Mouse (Mus musculus) liver, adult 2 months (tissue): ENCODE measurements around the gene Cyp2d26. TPM values are rescaled to one million over a fixed set of nuclear protein-coding genes. Genes with fewer than 3 reads are reported as not detected.
A peak's percentile ranks its signal among the peaks of the same experiment; 100 is the strongest.

Experiments used
- DNase-seq: peaks from one replicate; pipeline ENCODE4 v3.0.0-alpha.2; 2011; ENCODE audit warnings: low read depth, low spot score; ENCODE audit errors: extremely low read depth
- H3K27ac ChIP-seq: fragments of 200-500 bp; replicated peaks from 2 replicates; pipeline ENCODE4 v1.5.1; 2012; ENCODE audit warnings: low read depth, mild to moderate bottlenecking, control low read depth, inconsistent platforms, low read length; ENCODE audit not compliant: insufficient read depth
- H3K27me3 ChIP-seq: fragments of 200-500 bp; 2 replicates; pipeline ENCODE4 v1.6.1; 2012; ENCODE audit warnings: mild to moderate bottlenecking, moderate library complexity, low read length, inconsistent platforms; ENCODE audit not compliant: control insufficient read depth, insufficient read depth
- H3K36me3 ChIP-seq: fragments of 200-500 bp; 2 replicates; pipeline ENCODE4 v1.6.1; 2012; ENCODE audit warnings: low read length, inconsistent platforms; ENCODE audit not compliant: control insufficient read depth, insufficient read depth
- H3K4me1 ChIP-seq: fragments of 200-500 bp; 2 replicates; pipeline ENCODE4 v1.6.1; 2011; ENCODE audit warnings: low read length; ENCODE audit not compliant: control insufficient read depth, insufficient read depth
- H3K4me3 ChIP-seq: fragments of 200-500 bp; 2 replicates; pipeline ENCODE4 v1.5.1; 2011; ENCODE audit warnings: low read depth, mild to moderate bottlenecking, control low read depth, low read length, moderate library complexity; ENCODE audit not compliant: insufficient read depth
- H3K79me2 ChIP-seq: fragments of 200-500 bp; 2 replicates; pipeline ENCODE4 v1.6.1; 2012; ENCODE audit warnings: inconsistent platforms, mild to moderate bottlenecking, low read length, moderate library complexity; ENCODE audit not compliant: control insufficient read depth, insufficient read depth
- H3K9ac ChIP-seq: fragments of 200-500 bp; 2 replicates; pipeline ENCODE4 v1.6.1; 2012; ENCODE audit warnings: low read depth, mild to moderate bottlenecking, control low read depth, inconsistent platforms, low read length
- CTCF ChIP-seq: fragments of 200-500 bp; IDR thresholded peaks from 2 replicates; pipeline ENCODE4 v1.5.1; 2011; ENCODE audit warnings: low read depth, low read length, control low read depth
- POLR2A ChIP-seq: fragments of 200-500 bp; IDR thresholded peaks from 2 replicates; pipeline ENCODE4 v1.6.1; 2011; ENCODE audit warnings: low read length, control low read depth; ENCODE audit not compliant: insufficient read depth; ENCODE audit errors: extremely low read depth
- WGBS: fragments of 180-500 bp; shearing (Covaris S2); methylation state at CpG from one replicate; pipeline ENCODE4 v1.1.7; 2018; 5-methylcytosine and 5-hydroxymethylcytosine counted together
- polyA plus RNA-seq: library from polyadenylated mRNA; depleted of rRNA; stranded (reverse); fragments of >200 nt; gene quantifications from 2 replicates; pipeline ENCODE4 v1.2.3, GENCODE M21; 2012; rRNA removed
- total RNA-seq: library from RNA; depleted of rRNA; stranded (reverse); fragments of >200 nt; gene quantifications from 2 replicates; pipeline ENCODE4 v1.2.3, GENCODE M21; 2014; rRNA removed

The Cyp2d26 gene
- total and polyA plus RNA-seq, 2 experiments: 1,175 to 1,819 TPM

DNA sequence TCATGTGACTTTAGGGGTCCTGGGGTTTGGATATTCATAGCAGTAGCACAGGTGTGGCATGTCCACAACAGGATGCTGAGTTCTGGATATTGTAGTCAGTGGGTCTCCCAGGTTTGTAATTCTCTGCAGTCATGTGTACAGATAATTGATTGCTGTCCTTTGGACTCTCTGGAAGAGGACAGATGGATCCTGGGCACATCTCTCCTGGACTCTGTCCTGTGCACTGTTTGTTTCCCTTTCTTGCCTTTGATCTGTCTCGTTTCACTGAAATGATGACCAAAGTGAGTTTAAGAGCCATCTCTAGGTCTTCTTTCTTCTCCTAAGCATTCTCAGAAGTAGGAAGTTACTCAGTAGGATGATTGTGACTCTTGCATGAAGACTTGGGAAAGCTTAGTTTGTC, 46.6 kb downstream of the Cyp2d26 start:
- no peak for TF ChIP-seq POLR2A
- no peak for TF ChIP-seq CTCF
- Histone ChIP-seq H3K4me1 (peaks cover 16% of the 10 kb centered on the region), H3K79me2 (no peaks in the 10 kb centered on the region), H3K27ac (peak overlapping the region; percentile 89), H3K27me3 (no peaks in the 10 kb centered on the region), H3K36me3 (no peaks in the 10 kb centered on the region), H3K9ac (no peak overlapping the region), H3K4me3 (no peak overlapping the region)
- peak; percentile 96 for DNase-seq
- WGBS: 24% methylated on average over 1 of the region's 1 CpGs

Other genes starting within 250 kb of the Cyp2d26 start
- gene Cyp2d12, start 239.2 kb downstream of the Cyp2d26 start, total RNA-seq: 0.65 TPM in 1 of 2 replicates, not detected in the other
- 0.63 and 0.65 TPM in 2 replicates for gene Cyp2d12, start 239.2 kb downstream of the Cyp2d26 start, polyA plus RNA-seq
- not detected in 2 replicates for gene Cyp2d34, start 173.3 kb downstream of the Cyp2d26 start, total RNA-seq
- 0.06 and 0.17 TPM in 2 replicates for gene Cyp2d34, start 173.3 kb downstream of the Cyp2d26 start, polyA plus RNA-seq
- 44.7 and 107 TPM in 2 replicates for gene Cyp2d40, start 30.1 kb downstream of the Cyp2d26 start, total RNA-seq
- 144 and 145 TPM in 2 replicates for gene Cyp2d40, start 30.1 kb downstream of the Cyp2d26 start, polyA plus RNA-seq
- gene Tcf20, start 193.6 kb upstream of the Cyp2d26 start, total RNA-seq: 22.6 and 23.4 TPM in 2 replicates
- 8.7 and 10.9 TPM in 2 replicates for gene Tcf20, start 193.6 kb upstream of the Cyp2d26 start, polyA plus RNA-seq
- gene Nfam1, start 239.0 kb upstream of the Cyp2d26 start, total RNA-seq: 1.1 and 1.5 TPM in 2 replicates
- 1.8 and 3.2 TPM in 2 replicates for gene Nfam1, start 239.0 kb upstream of the Cyp2d26 start, polyA plus RNA-seq